ENCODE assay signal across 19 mouse cellular contexts in the genomic region with DNA sequence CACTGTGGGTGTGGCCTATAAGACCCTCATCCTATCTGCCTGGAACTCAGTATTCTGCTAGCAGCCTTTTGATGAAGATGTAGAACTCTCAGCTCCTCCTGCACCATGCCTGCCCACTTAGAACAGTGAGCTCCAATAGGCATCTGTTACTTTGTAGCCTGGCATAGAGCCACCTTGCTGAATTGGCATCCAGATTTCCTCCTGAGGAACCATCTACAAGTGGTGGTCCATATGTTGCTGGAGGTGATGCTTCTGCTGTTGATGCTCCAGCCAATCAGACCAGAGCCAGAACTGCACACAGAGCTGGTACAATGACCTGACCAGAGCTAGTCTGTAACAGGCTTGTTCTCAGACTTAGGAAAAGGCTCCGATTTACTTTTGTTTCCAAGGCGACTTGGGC. TPM values are rescaled to one million over a fixed set of nuclear protein-coding genes. Genes with fewer than 3 reads are reported as not detected.
DNase-seq lines count a peak whose midpoint lies in the region; ATAC-seq lines count a peak whose summit lies in the region.
"Had no signal": no experiment of that assay in that cellular context is flagged by ENCODE, and none has a peak within 500 bp of the region (broad histone marks: within the 10 kb centered on the region; RNA-seq: fewer than 3 reads in every experiment).

No protein-coding gene starts in this region.

- WGBS in forebrain, embryonic 14.5 days, result 74% methylated on average over 2 of the region's 2 CpGs
- 91% methylated on average over 2 of the region's 2 CpGs for WGBS in forebrain, embryonic 10.5 days

- no peaks in the 10 kb centered on the region for H3K9me3 ChIP-seq in forebrain, embryonic 14.5 days (replicated peaks; ENCODE audit: control insufficient read depth, low read length)
- H3K9me3 ChIP-seq in forebrain, embryonic 10.5 days, result peaks cover 5% of the 10 kb centered on the region; the same call in 1 of the 2 replicates
- H3K9me3 ChIP-seq: embryonic facial prominence, embryonic 12.5 days; heart, embryonic 10.5 days; intestine, embryonic 15.5 days; limb, embryonic 12.5 days; midbrain, embryonic 13.5 days; neural tube, embryonic 12.5 days had no signal

- H3K4me3 ChIP-seq in forebrain, embryonic 14.5 days (ENCODE audit: low read depth, low read length), result no peak overlapping the region
- H3K4me3 ChIP-seq in forebrain, embryonic 10.5 days, result no peak overlapping the region
- H3K4me3 ChIP-seq: embryonic facial prominence, embryonic 12.5 days; heart, embryonic 10.5 days; intestine, embryonic 15.5 days; limb, embryonic 12.5 days; midbrain, embryonic 13.5 days; neural tube, embryonic 12.5 days had no signal

- H3K27me3 ChIP-seq in forebrain, embryonic 14.5 days (replicated peaks; ENCODE audit: control insufficient read depth, insufficient read depth, low read length), result no peaks in the 10 kb centered on the region
- no peaks in the 10 kb centered on the region for H3K27me3 ChIP-seq in forebrain, embryonic 10.5 days (ENCODE audit: poor library complexity, severe bottlenecking)
- H3K27me3 ChIP-seq: embryonic facial prominence, embryonic 12.5 days; intestine, embryonic 15.5 days; limb, embryonic 12.5 days; midbrain, embryonic 13.5 days; neural tube, embryonic 12.5 days had no signal

- ATAC-seq in forebrain, embryonic 14.5 days, result peak; percentile 85
- ATAC-seq: intestine, embryonic 15.5 days; midbrain, embryonic 13.5 days had no signal

- H3K4me1 ChIP-seq in forebrain, embryonic 14.5 days (ENCODE audit: control insufficient read depth, insufficient read depth, low read length), result no peaks in the 10 kb centered on the region
- no peaks in the 10 kb centered on the region for H3K4me1 ChIP-seq in forebrain, embryonic 10.5 days
- H3K4me1 ChIP-seq: embryonic facial prominence, embryonic 12.5 days; heart, embryonic 10.5 days; intestine, embryonic 15.5 days; limb, embryonic 12.5 days; midbrain, embryonic 13.5 days; neural tube, embryonic 12.5 days had no signal

- no peaks in the 10 kb centered on the region for H3K36me3 ChIP-seq in forebrain, embryonic 14.5 days (ENCODE audit: control insufficient read depth, insufficient read depth, low read length)
- H3K36me3 ChIP-seq in forebrain, embryonic 10.5 days (replicated peaks), result no peaks in the 10 kb centered on the region
- H3K36me3 ChIP-seq: embryonic facial prominence, embryonic 12.5 days; heart, embryonic 10.5 days; intestine, embryonic 15.5 days; limb, embryonic 12.5 days; midbrain, embryonic 13.5 days; neural tube, embryonic 12.5 days had no signal

- H3K27ac ChIP-seq in forebrain, embryonic 14.5 days (ENCODE audit: low read depth, low read length), result no peak overlapping the region
- no peak overlapping the region for H3K27ac ChIP-seq in forebrain, embryonic 10.5 days
- H3K27ac ChIP-seq: embryonic facial prominence, embryonic 12.5 days; heart, embryonic 10.5 days; intestine, embryonic 15.5 days; kidney, postnatal 0 days; limb, embryonic 12.5 days; midbrain, embryonic 13.5 days; neural tube, embryonic 12.5 days had no signal

- peak; percentile 81 for DNase-seq in forebrain, embryonic 14.5 days (ENCODE audit: low spot score)
- no peak for DNase-seq in forebrain, embryonic 10.5 days (ENCODE audit: extremely low spot score, low spot score)
- DNase-seq in brain, adult 2 months (ENCODE audit: low read depth, low spot score), result peak; percentile 48
- peak; percentile 85 to 91 for DNase-seq in cerebellum, postnatal 10 days
- peak; percentile 37 for DNase-seq in layer of hippocampus, adult 9-10 months (ENCODE audit: low spot score)
- DNase-seq in natural killer cell, adult 2 months (ENCODE audit: low spot score in 2 of 2), result no peak
- DNase-seq in adrenal gland, adult 18-20 months (ENCODE audit: low spot score in 2 of 2), result no peak
- no peak for DNase-seq in kidney, postnatal 4 days
- DNase-seq: adrenal gland, adult 2 months; heart, postnatal 4 days; lung, postnatal 4 days had no signal

- no peak overlapping the region for H3K4me2 ChIP-seq in forebrain, embryonic 14.5 days (ENCODE audit: low read length)
- H3K4me2 ChIP-seq: embryonic facial prominence, embryonic 12.5 days; intestine, embryonic 15.5 days; limb, embryonic 12.5 days; midbrain, embryonic 13.5 days; neural tube, embryonic 12.5 days had no signal

- H3K9ac ChIP-seq in forebrain, embryonic 14.5 days (ENCODE audit: low read length), result no peak overlapping the region
- H3K9ac ChIP-seq: embryonic facial prominence, embryonic 12.5 days; intestine, embryonic 15.5 days; limb, embryonic 12.5 days; midbrain, embryonic 13.5 days; neural tube, embryonic 12.5 days had no signal

RNA-seq across cellular contexts. Expression of gene Klkb1, which starts 2.9 kb away (rescaled TPM):
- polyA plus RNA-seq in forebrain, embryonic 14.5 days (2014; fragmentation: Nextera tagmentation; extraction: Ambion mirVana), result not detected in 2 replicates
- 0.04 TPM in 1 of 2 replicates, not detected in the other for polyA plus RNA-seq in forebrain, embryonic 10.5 days (2016; fragmentation: Nextera tagmentation; extraction: Ambion mirVana)
- not detected for total RNA-seq in adrenal gland, adult 18-20 months (2021)
- total RNA-seq: heart, postnatal 4 days had no signal
- polyA plus RNA-seq: heart, embryonic 10.5 days; limb, embryonic 12.5 days; midbrain, embryonic 13.5 days; neural tube, embryonic 12.5 days had no signal

RNA-seq across cellular contexts. Expression of gene Gm45753, which starts 16.5 kb away (rescaled TPM):
- not detected in 2 replicates for polyA plus RNA-seq in forebrain, embryonic 14.5 days (2014; fragmentation: Nextera tagmentation; extraction: Ambion mirVana)
- polyA plus RNA-seq in forebrain, embryonic 10.5 days (2016; fragmentation: Nextera tagmentation; extraction: Ambion mirVana), result not detected in 2 replicates
- total RNA-seq in adrenal gland, adult 18-20 months (2021), result not detected
- total RNA-seq: gastrocnemius, adult 8-10 months; heart, postnatal 4 days had no signal
- polyA plus RNA-seq: adrenal gland, adult 2 months; embryonic facial prominence, embryonic 12.5 days; heart, embryonic 10.5 days; limb, embryonic 12.5 days; midbrain, embryonic 13.5 days; neural tube, embryonic 12.5 days had no signal

RNA-seq across cellular contexts. Expression of gene F11, which starts 30.0 kb away (rescaled TPM):
- not detected in 2 replicates for polyA plus RNA-seq in forebrain, embryonic 14.5 days (2014; fragmentation: Nextera tagmentation; extraction: Ambion mirVana)
- not detected in 2 replicates for polyA plus RNA-seq in forebrain, embryonic 10.5 days (2016; fragmentation: Nextera tagmentation; extraction: Ambion mirVana)
- not detected for total RNA-seq in adrenal gland, adult 18-20 months (2021)
- total RNA-seq: adrenal gland, adult 2 months; gastrocnemius, adult 8-10 months; heart, postnatal 4 days had no signal
- polyA plus RNA-seq: adrenal gland, adult 2 months; embryonic facial prominence, embryonic 12.5 days; heart, embryonic 10.5 days; kidney, postnatal 0 days; limb, embryonic 12.5 days; neural tube, embryonic 12.5 days had no signal

RNA-seq across cellular contexts. Expression of gene Cyp4v3, which starts 41.2 kb away (rescaled TPM):
- polyA plus RNA-seq in forebrain, embryonic 14.5 days (2014; fragmentation: Nextera tagmentation; extraction: Ambion mirVana), result 0.70 and 1.1 TPM in 2 replicates
- 1.00 and 1.3 TPM in 2 replicates for polyA plus RNA-seq in forebrain, embryonic 10.5 days (2016; fragmentation: Nextera tagmentation; extraction: Ambion mirVana)
- total RNA-seq in adrenal gland, adult 18-20 months (2021), result 10 to 100 TPM; 23.5 to 23.7 TPM

Comparison
In these comparisons a context has a peak if more than half of its experiments do, and no peak if none do; other contexts are left out.
1. DNase-seq: peak in forebrain, embryonic 14.5 days (single experiment), brain, adult 2 months (single experiment), cerebellum, postnatal 10 days (2 of 2) and layer of hippocampus, adult 9-10 months (single experiment); none in forebrain, embryonic 10.5 days (single experiment), natural killer cell, adult 2 months (0 of 2), adrenal gland, adult 18-20 months (0 of 2) and kidney, postnatal 4 days (0 of 2).